Mouse (Mus musculus) brain, embryonic 14.5 days (tissue): Measurements from ENCODE around the gene Elmo1.

ENCODE experiments used
- CTCF ChIP-seq: fragments of 200-500 bp; IDR thresholded peaks from 2 replicates; pipeline ENCODE4 v1.5.1; 2012; ENCODE audit warnings: inconsistent platforms, mild to moderate bottlenecking, moderate library complexity, borderline replicate concordance; ENCODE audit not compliant: insufficient read depth, insufficient read length; ENCODE audit errors: extremely low read depth
- POLR2A ChIP-seq: fragments of 200-500 bp; IDR thresholded peaks from 2 replicates; pipeline ENCODE4 v1.6.1; 2012; ENCODE audit warnings: mild to moderate bottlenecking, inconsistent platforms, borderline replicate concordance; ENCODE audit not compliant: poor library complexity, insufficient read depth, insufficient read length, severe bottlenecking; ENCODE audit errors: extremely low read depth

GRCm38 (mm10) chr13:20464161-20464560 lies 373.8 kb downstream of the Elmo1 start:
- TF ChIP-seq CTCF (no peak), POLR2A (no peak)
